Mouse (Mus musculus): ENCODE measurements around the gene Ksr1.

- TF ChIP-seq MYC (IDR thresholded peaks at IDR 0.05; ENCODE audit: low read depth, low read length) (no peak), CTCF (conservative IDR thresholded peaks at IDR 0.05 in 1 of 2, IDR thresholded peaks at IDR 0.05 in 1 of 2; ENCODE audit: low read depth in 2 of 2, low read length in 2 of 2) (no peak), ZMIZ1 (IDR thresholded peaks at IDR 0.05; ENCODE audit: low read depth, low read length) (no peak), E2F4 (IDR thresholded peaks at IDR 0.05; ENCODE audit: insufficient replicate concordance, low read depth, low read length) (no peak), EP300 (IDR thresholded peaks at IDR 0.05; ENCODE audit: low read length) (no peak), ELF1 (IDR thresholded peaks at IDR 0.05; ENCODE audit: low read depth, low read length) (no peak), IRF4 (IDR thresholded peaks at IDR 0.05; ENCODE audit: low read depth, low read length) (no peak), POLR2A (IDR thresholded peaks at IDR 0.05; ENCODE audit: low read depth, low read length) (no peak)
Observed at GRCm38 (mm10) chr11:79096673-79097072, 49.5 kb downstream of the Ksr1 start.
